Mouse (Mus musculus): ENCODE measurements around the gene Itpkc. TPM values are rescaled to one million over a fixed set of nuclear protein-coding genes. Genes with fewer than 3 reads are reported as not detected.

Gene Itpkc
- total and polyA plus RNA-seq, 3 experiments = 4.0 to 8.1 (median 4.0) TPM

- Histone ChIP-seq H3K36me3 (replicated peaks in 1 of 2; ENCODE audit: control insufficient read depth in 1 of 2, insufficient read depth in 1 of 2, low read length in 1 of 2) (peaks cover 49 to 72% of the 10 kb centered on the region in 2 experiments), H3K27ac (ENCODE audit: insufficient read depth, low read depth) (no peak overlapping the region), H3K9ac (ENCODE audit: insufficient read depth, low read depth) (no peak overlapping the region), H3K4me3 (replicated peaks in 1 of 3; ENCODE audit: low read depth in 2 of 3, low read length in 2 of 3, poor library complexity in 1 of 3) (peak overlapping the region in 1 of 3 experiments; percentile 20), H3K79me2 (replicated peaks; ENCODE audit: control insufficient read depth, extremely low read depth, insufficient read depth, poor library complexity, severe bottlenecking) (peaks cover 40% of the 10 kb centered on the region), H3K4me1 (ENCODE audit: control insufficient read depth in 1 of 2, insufficient read depth in 2 of 2) (peaks cover 15 to 53% of the 10 kb centered on the region in 2 experiments), H3K9me3 (replicated peaks; ENCODE audit: low read length) (peaks cover 8% of the 10 kb centered on the region), H3K4me2 (ENCODE audit: insufficient read depth, low read depth, poor library complexity, severe bottlenecking) (no peak overlapping the region; the same call in 1 of the 2 replicates), H3K27me3 (replicated peaks) (no peaks in the 10 kb centered on the region)
- dilution Hi-C loops (cut with MboI; ENCODE audit: extremely low pct_ligation_motif_present, extremely low pct_unique_long_range_greater_than_20kb, low sequenced_read_pairs) (no loop called here), in situ Hi-C loops (cut with MboI; ENCODE audit: low pct_ligation_motif_present, low pct_unique_long_range_greater_than_20kb, low sequenced_read_pairs) (loop anchor here (5.0 kb wide), 1 partner anchor 34 kb away; the partner anchor contains the start of gene Itpkc)
- DNase-seq (ENCODE audit: extremely low read depth) = no peak
- no peak for TF ChIP-seq CHD2 (IDR thresholded peaks at IDR 0.05; ENCODE audit: low read length)
- no peak for TF ChIP-seq MAZ (IDR thresholded peaks at IDR 0.05; ENCODE audit: low read depth, low read length)
- no peak for TF ChIP-seq JUND (conservative IDR thresholded peaks at IDR 0.05; ENCODE audit: low read depth, low read length)
- TF ChIP-seq ZNF384 (IDR thresholded peaks at IDR 0.05; ENCODE audit: low read depth, low read length) = no peak
- no peak for TF ChIP-seq SMC3 (IDR thresholded peaks at IDR 0.05; ENCODE audit: low read depth, low read length)
Measured at GRCm38 (mm10) chr7:27193731-27194130, 34.7 kb downstream of the Itpkc start.

- Histone ChIP-seq H3K4me1 (ENCODE audit: control insufficient read depth in 1 of 2, insufficient read depth in 2 of 2) (peaks cover 15 to 40% of the 10 kb centered on the region in 2 experiments), H3K27me3 (replicated peaks) (no peaks in the 10 kb centered on the region), H3K79me2 (replicated peaks; ENCODE audit: control insufficient read depth, extremely low read depth, insufficient read depth, poor library complexity, severe bottlenecking) (peaks cover 41% of the 10 kb centered on the region), H3K9me3 (replicated peaks; ENCODE audit: low read length) (peaks cover 8% of the 10 kb centered on the region), H3K4me3 (replicated peaks in 1 of 3; ENCODE audit: low read depth in 2 of 3, low read length in 2 of 3, poor library complexity in 1 of 3) (no peak overlapping the region), H3K9ac (ENCODE audit: insufficient read depth, low read depth) (no peak overlapping the region), H3K36me3 (replicated peaks in 1 of 2; ENCODE audit: control insufficient read depth in 1 of 2, insufficient read depth in 1 of 2, low read length in 1 of 2) (peaks cover 60 to 73% of the 10 kb centered on the region in 2 experiments), H3K4me2 (ENCODE audit: insufficient read depth, low read depth, poor library complexity, severe bottlenecking) (no peak overlapping the region), H3K27ac (ENCODE audit: insufficient read depth, low read depth) (no peak overlapping the region)
- dilution Hi-C loops (cut with MboI; ENCODE audit: extremely low pct_ligation_motif_present, extremely low pct_unique_long_range_greater_than_20kb, low sequenced_read_pairs) = no loop called here
- in situ Hi-C loops (cut with MboI; ENCODE audit: low pct_ligation_motif_present, low pct_unique_long_range_greater_than_20kb, low sequenced_read_pairs) = loop anchor here (5.0 kb wide), 1 partner anchor 35 kb away; the partner anchor contains the start of gene Itpkc
- TF ChIP-seq MEF2A (IDR thresholded peaks at IDR 0.05; ENCODE audit: borderline replicate concordance, low read depth, low read length) (no peak), HCFC1 (IDR thresholded peaks at IDR 0.05; ENCODE audit: low read depth, low read length) (no peak), NELFE (IDR thresholded peaks at IDR 0.05; ENCODE audit: low read depth, low read length) (no peak), MYC (IDR thresholded peaks at IDR 0.05; ENCODE audit: low read depth, low read length) (no peak), ZMIZ1 (IDR thresholded peaks at IDR 0.05; ENCODE audit: low read depth, low read length) (no peak), ZKSCAN1 (IDR thresholded peaks at IDR 0.05; ENCODE audit: borderline replicate concordance, low read depth, low read length) (no peak), POLR2AphosphoS2 (IDR thresholded peaks at IDR 0.05; ENCODE audit: low read depth, low read length) (no peak), MXI1 (IDR thresholded peaks at IDR 0.05; ENCODE audit: low read depth, low read length) (no peak), IRF4 (IDR thresholded peaks at IDR 0.05; ENCODE audit: low read depth, low read length) (no peak), BHLHE40 (IDR thresholded peaks at IDR 0.05; ENCODE audit: low read depth, low read length) (no peak), ZC3H11A (IDR thresholded peaks at IDR 0.05; ENCODE audit: low read depth, low read length) (no peak), TBP (conservative IDR thresholded peaks at IDR 0.05; ENCODE audit: low read depth, low read length) (no peak)
- no peak for DNase-seq (ENCODE audit: extremely low read depth)
Measured at GRCm38 (mm10) chr7:27192434-27192833, 36.0 kb downstream of the Itpkc start.
